Mouse (Mus musculus) B cell, adult 62 days (primary cell): Measurements from ENCODE around the gene Inhbc. TPM values are rescaled to one million over a fixed set of nuclear protein-coding genes. Genes with fewer than 3 reads are reported as not detected.

Source experiments
- total RNA-seq: library from RNA; stranded (reverse); gene quantifications from 4 replicates; pipeline ENCODE4 v1.2.4, GENCODE M21; 2023

Inhbc gene
- not detected in 4 replicates for total RNA-seq

GRCm38 (mm10) chr10:127369834-127370820 lies at the start of gene Inhbc:
Gene Inhbc, minus strand, starts transcription at chr10:127370431.

GRCm38 (mm10) chr10:127380251-127380691 lies 10.0 kb upstream of the Inhbc start, which contains the start of gene R3hdm2:
Gene R3hdm2, plus strand, starts transcription at chr10:127380327.

GRCm38 (mm10) chr10:127353909-127354895 lies 16.0 kb downstream of the Inhbc start, which contains the start of gene Inhbe:
Gene Inhbe, minus strand, starts transcription at chr10:127354411.

GRCm38 (mm10) chr10:127341891-127342639 lies 28.2 kb downstream of the Inhbc start, which contains the start of gene Gli1:
Gene Gli1, minus strand, starts transcription at chr10:127341974.

GRCm38 (mm10) chr10:127321621-127322020 lies 48.6 kb downstream of the Inhbc start, which contains the start of gene Arhgap9:
Gene Arhgap9, plus strand, starts transcription at chr10:127321964.

GRCm38 (mm10) chr10:127311476-127312355 lies 58.5 kb downstream of the Inhbc start, which contains the start of gene Mars:
Gene Mars, minus strand, starts transcription at chr10:127311786.

Other genes with a start within 250 kb of the Inhbc start
- 80.1 to 89.5 TPM (median 81.2 TPM) in 4 replicates for gene Os9, start 249.3 kb downstream of the Inhbc start, total RNA-seq
- 467 to 503 TPM (median 480 TPM) in 4 replicates for gene B4galnt1, start 205.2 kb downstream of the Inhbc start, total RNA-seq
- not detected in 4 replicates for gene Slc26a10, start 189.8 kb downstream of the Inhbc start, total RNA-seq
- gene Arhgef25, start 180.3 kb downstream of the Inhbc start, total RNA-seq, result 0.33 TPM in 1 of 4 replicates, not detected in the others
- 63.9 to 74.8 TPM (median 72.1 TPM) in 4 replicates for gene Dtx3, start 174.7 kb downstream of the Inhbc start, total RNA-seq
- 61.9 to 65.3 TPM (median 63.0 TPM) in 4 replicates for gene Pip4k2c, start 158.8 kb downstream of the Inhbc start, total RNA-seq
- gene Kif5a, start 107.1 kb downstream of the Inhbc start, total RNA-seq, result 0.33 to 0.85 TPM (median 0.48 TPM) in 4 replicates
- 109 to 116 TPM (median 114 TPM) in 4 replicates for gene Dctn2, start 104.1 kb downstream of the Inhbc start, total RNA-seq
- gene Mbd6, start 81.4 kb downstream of the Inhbc start, total RNA-seq, result 99.9 to 129 TPM (median 111 TPM) in 4 replicates
- 53.5 to 66.7 TPM (median 58.0 TPM) in 4 replicates for gene Mars, start 58.6 kb downstream of the Inhbc start, total RNA-seq
- gene Arhgap9, start 48.5 kb downstream of the Inhbc start, total RNA-seq, result 102 to 114 TPM (median 105 TPM) in 4 replicates
- gene Gli1, start 28.5 kb downstream of the Inhbc start, total RNA-seq, result not detected in 4 replicates
- gene Inhbe, start 16.0 kb downstream of the Inhbc start, total RNA-seq, result not detected in 4 replicates
- gene R3hdm2, start 9.9 kb upstream of the Inhbc start, total RNA-seq, result 107 to 131 TPM (median 121 TPM) in 4 replicates
- 6.9 to 12.7 TPM (median 9.6 TPM) in 4 replicates for gene Stac3, start 131.3 kb upstream of the Inhbc start, total RNA-seq
- not detected in 4 replicates for gene Ndufa4l2, start 144.5 kb upstream of the Inhbc start, total RNA-seq
- 49.9 to 65.4 TPM (median 64.7 TPM) in 4 replicates for gene Shmt2, start 152.0 kb upstream of the Inhbc start, total RNA-seq
- not detected in 4 replicates for gene Nxph4, start 164.1 kb upstream of the Inhbc start, total RNA-seq